Mouse (Mus musculus) heart, postnatal 0 days (tissue): ENCODE results near the gene Morn4.

Experiments used
- CTCF ChIP-seq: IDR thresholded peaks from 2 replicates; pipeline ENCODE4 v1.5.1; 2016; ENCODE audit warnings: antibody characterized with exemption, control low read depth, low read depth
- EP300 ChIP-seq: IDR thresholded peaks from 2 replicates; pipeline ENCODE4 v1.6.1; 2016; ENCODE audit warnings: antibody characterized with exemption, low read depth

DNA sequence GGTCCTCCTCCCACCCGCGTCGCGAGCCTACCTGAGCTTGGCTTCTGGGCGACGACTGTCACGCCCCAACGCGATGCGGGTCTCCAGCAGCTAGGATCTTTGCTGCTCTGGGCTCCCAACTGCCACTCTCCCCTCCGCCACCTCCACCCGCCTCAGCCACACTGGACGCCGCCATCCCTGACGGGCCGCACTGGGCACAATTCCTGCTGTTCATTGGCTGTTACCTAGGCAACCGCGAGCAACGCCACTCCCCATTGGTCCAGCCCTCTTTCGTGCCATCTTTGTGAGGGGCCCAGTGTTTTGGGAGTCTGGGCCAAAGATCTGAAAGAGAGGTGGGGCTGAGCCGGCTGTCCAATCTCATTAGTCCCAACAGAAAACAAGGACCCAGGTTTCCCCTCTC lies at the start of gene Morn4:
- TF ChIP-seq CTCF (no peak), EP300 (no peak)
